Mouse (Mus musculus) ES-Bruce4 (cell line): ENCODE results near the gene Skor1. TPM values are rescaled to one million over a fixed set of nuclear protein-coding genes. Genes with fewer than 3 reads are reported as not detected.

Experiments used
- H3K27ac ChIP-seq: 2 replicates; pipeline ENCODE4 v1.5.1; 2012; ENCODE audit warnings: low read length, inconsistent platforms; ENCODE audit not compliant: insufficient read depth
- H3K27me3 ChIP-seq: 2 replicates; pipeline ENCODE4 v1.6.1; 2012; ENCODE audit warnings: mild to moderate bottlenecking, low read length, inconsistent platforms; ENCODE audit not compliant: control insufficient read depth, poor library complexity, insufficient read depth, severe bottlenecking
- H3K36me3 ChIP-seq: 2 replicates; pipeline ENCODE4 v1.6.1; 2012; ENCODE audit warnings: inconsistent platforms, mild to moderate bottlenecking, low read length, moderate library complexity; ENCODE audit not compliant: control insufficient read depth, poor library complexity, insufficient read depth, severe bottlenecking
- H3K4me1 ChIP-seq: one replicate; pipeline ENCODE4 v1.8.1; 2011; ENCODE audit warnings: low read length; ENCODE audit not compliant: control insufficient read depth, insufficient read depth
- H3K4me3 ChIP-seq: 2 replicates; pipeline ENCODE4 v1.5.1; 2011; ENCODE audit warnings: low read depth, mild to moderate bottlenecking, low read length
- H3K9ac ChIP-seq: 2 replicates; pipeline ENCODE4 v1.6.1; 2012; ENCODE audit warnings: low read depth, mild to moderate bottlenecking, inconsistent platforms; ENCODE audit not compliant: poor library complexity, severe bottlenecking
- H3K9me3 ChIP-seq: replicated peaks from 2 replicates; pipeline ENCODE4 v1.6.1; 2012; ENCODE audit warnings: mild to moderate bottlenecking, low read length, inconsistent platforms; ENCODE audit not compliant: control insufficient read depth, poor library complexity, insufficient read depth, severe bottlenecking
- CTCF ChIP-seq: IDR thresholded peaks from one replicate; pipeline ENCODE4 v1.8.1; 2011; ENCODE audit warnings: low read depth, low read length
- EP300 ChIP-seq: IDR thresholded peaks from 2 replicates; pipeline ENCODE4 v1.6.1; 2011; ENCODE audit warnings: low read depth, low read length; ENCODE audit not compliant: insufficient read depth
- POLR2A ChIP-seq: IDR thresholded peaks from one replicate; pipeline ENCODE4 v1.8.1; 2011; ENCODE audit warnings: low read length; ENCODE audit not compliant: insufficient read depth
- polyA plus RNA-seq: library from polyadenylated mRNA; stranded (reverse); fragments of >200 nt; gene quantifications from 2 replicates; pipeline ENCODE4 v1.2.4, GENCODE M21; 2011; ENCODE audit warnings: low read depth; ENCODE audit not compliant: missing spikeins, insufficient read depth, insufficient read length

The Skor1 gene
- polyA plus RNA-seq, 1 experiment: not detected

DNA sequence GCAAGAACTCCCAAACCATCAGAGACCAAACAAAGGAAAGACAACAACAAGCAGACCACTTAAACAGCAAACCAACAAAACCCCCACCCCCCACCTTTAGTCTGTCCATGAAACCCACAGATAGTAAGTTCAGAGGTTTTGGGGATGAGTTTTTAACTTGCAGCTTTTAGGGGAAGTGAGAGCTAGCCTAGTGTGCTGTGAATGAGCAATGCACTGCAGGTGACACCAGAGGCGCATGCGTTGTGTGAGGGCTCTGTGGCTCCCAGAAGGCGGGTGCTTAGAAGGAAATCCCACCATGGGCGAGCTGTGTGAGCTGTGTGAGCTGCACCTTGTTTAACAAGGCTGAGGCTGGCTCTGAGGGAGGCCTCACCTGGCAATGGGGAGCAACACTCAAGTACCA is 44.0 kb upstream of the Skor1 start:
- Histone ChIP-seq H3K4me1 (no peaks in the 10 kb centered on the region), H3K4me3 (no peak overlapping the region), H3K9me3 (no peaks in the 10 kb centered on the region), H3K27me3 (no peaks in the 10 kb centered on the region), H3K36me3 (no peaks in the 10 kb centered on the region), H3K27ac (no peak overlapping the region), H3K9ac (no peak overlapping the region)
- TF ChIP-seq POLR2A (no peak), EP300 (no peak), CTCF (no peak)

DNA sequence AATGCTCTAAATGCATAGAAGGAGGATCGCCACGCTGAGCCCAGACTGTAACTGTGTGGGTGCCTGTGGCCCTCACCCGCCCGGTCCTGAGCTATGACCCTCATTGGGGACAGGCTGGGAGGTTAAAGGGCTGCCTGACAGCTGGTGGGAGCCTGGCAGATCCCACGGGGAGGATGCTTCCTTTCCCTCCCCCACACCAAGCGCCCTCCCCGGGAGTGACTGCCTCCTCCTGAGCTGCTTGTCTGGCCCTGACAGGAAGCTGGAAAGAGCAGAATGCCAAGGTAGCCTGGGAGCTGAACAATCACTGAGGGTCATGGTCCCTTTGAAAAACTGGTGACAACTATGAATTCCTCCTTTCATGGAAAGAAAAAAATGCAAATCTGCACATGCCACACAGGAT is 38.5 kb upstream of the Skor1 start:
- Histone ChIP-seq H3K27ac (no peak overlapping the region), H3K4me1 (no peaks in the 10 kb centered on the region), H3K9ac (no peak overlapping the region), H3K27me3 (no peaks in the 10 kb centered on the region), H3K36me3 (no peaks in the 10 kb centered on the region), H3K9me3 (no peaks in the 10 kb centered on the region), H3K4me3 (no peak overlapping the region)
- TF ChIP-seq EP300: no peak
- TF ChIP-seq CTCF: no peak

DNA sequence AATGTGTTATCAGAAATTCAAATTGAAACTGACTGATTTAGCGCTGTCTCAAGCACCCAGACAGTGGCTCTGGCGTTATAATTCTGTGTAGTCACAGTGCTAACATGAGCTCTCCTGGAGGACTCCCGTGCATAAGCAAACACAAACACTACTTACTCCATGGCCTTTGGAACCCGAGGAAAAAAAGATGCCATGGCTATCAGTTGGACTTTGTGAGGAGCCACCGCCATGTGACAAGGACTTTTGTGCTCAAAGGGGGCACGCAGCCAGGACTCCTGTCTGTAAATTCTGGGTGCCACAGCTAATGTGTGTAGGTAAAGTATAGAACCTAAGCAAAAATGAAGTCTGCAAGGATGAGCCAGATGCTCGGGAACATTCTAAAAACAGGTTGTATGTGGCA is 36.5 kb upstream of the Skor1 start:
- no peak overlapping the region for H3K9ac ChIP-seq
- no peak overlapping the region for H3K27ac ChIP-seq
- no peaks in the 10 kb centered on the region for H3K4me1 ChIP-seq
- H3K27me3 ChIP-seq: no peaks in the 10 kb centered on the region
- H3K36me3 ChIP-seq: no peaks in the 10 kb centered on the region
- no peaks in the 10 kb centered on the region for H3K9me3 ChIP-seq
- H3K4me3 ChIP-seq: no peak overlapping the region
- TF ChIP-seq EP300: no peak
- TF ChIP-seq POLR2A: no peak
- no peak for TF ChIP-seq CTCF

DNA sequence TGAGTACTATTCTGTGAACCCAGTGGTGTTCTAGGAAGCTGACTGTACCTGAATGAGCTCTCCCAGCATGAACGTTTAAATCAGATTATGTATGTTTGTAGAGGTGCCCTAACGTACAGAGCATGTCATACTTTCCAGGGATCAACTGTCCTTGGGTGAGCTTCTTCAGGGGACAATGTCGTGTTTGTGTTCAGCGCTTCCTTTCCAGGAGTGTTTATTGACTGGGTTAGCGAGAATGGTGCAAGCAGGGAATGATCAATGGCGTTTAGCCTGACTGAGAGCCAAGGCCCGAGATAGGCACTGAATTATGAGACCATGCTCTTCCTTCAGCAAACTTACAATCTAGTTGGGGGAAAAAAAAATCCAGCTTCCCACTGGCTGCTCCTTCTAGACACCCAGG is 35.1 kb upstream of the Skor1 start:
- Histone ChIP-seq H3K9me3 (no peaks in the 10 kb centered on the region), H3K27ac (no peak overlapping the region), H3K9ac (no peak overlapping the region), H3K4me1 (no peaks in the 10 kb centered on the region), H3K36me3 (no peaks in the 10 kb centered on the region), H3K27me3 (no peaks in the 10 kb centered on the region), H3K4me3 (no peak overlapping the region)
- TF ChIP-seq POLR2A (no peak), CTCF (no peak), EP300 (no peak)

DNA sequence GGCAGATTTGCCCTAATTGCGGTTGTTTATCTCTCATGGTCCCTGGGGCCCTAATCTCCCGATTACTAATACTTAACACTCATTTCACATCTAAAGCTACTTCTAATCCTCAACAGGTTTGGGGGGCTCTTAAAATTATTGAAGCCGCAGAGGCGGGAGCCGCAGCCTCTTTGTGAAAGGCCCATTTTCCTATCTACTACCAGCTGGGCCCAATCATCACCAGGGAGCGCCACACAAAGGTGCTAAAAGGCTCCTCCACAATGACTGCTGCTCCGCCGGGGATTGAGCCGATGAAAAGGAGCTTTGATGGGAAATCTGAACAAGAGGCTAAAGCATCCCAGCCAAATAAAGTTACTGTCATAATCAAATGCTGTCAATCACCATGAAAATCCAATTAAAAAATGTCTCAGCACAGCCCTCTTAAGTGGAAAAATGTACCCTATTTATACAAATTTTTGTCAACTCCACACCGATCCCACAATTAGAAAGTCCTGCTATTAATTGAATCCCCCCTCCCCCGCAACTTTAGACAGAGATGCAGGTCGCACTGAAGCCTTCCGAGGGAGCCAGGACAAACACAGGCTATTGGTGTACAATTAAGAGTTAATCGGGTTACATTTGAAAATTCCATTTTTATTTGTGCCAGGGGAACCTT is 33.7 kb upstream of the Skor1 start:
- Histone ChIP-seq H3K36me3 (no peaks in the 10 kb centered on the region), H3K9me3 (no peaks in the 10 kb centered on the region), H3K27me3 (no peaks in the 10 kb centered on the region), H3K27ac (no peak overlapping the region), H3K4me1 (no peaks in the 10 kb centered on the region), H3K4me3 (no peak overlapping the region), H3K9ac (no peak overlapping the region)
- TF ChIP-seq POLR2A: no peak
- no peak for TF ChIP-seq CTCF
- no peak for TF ChIP-seq EP300

DNA sequence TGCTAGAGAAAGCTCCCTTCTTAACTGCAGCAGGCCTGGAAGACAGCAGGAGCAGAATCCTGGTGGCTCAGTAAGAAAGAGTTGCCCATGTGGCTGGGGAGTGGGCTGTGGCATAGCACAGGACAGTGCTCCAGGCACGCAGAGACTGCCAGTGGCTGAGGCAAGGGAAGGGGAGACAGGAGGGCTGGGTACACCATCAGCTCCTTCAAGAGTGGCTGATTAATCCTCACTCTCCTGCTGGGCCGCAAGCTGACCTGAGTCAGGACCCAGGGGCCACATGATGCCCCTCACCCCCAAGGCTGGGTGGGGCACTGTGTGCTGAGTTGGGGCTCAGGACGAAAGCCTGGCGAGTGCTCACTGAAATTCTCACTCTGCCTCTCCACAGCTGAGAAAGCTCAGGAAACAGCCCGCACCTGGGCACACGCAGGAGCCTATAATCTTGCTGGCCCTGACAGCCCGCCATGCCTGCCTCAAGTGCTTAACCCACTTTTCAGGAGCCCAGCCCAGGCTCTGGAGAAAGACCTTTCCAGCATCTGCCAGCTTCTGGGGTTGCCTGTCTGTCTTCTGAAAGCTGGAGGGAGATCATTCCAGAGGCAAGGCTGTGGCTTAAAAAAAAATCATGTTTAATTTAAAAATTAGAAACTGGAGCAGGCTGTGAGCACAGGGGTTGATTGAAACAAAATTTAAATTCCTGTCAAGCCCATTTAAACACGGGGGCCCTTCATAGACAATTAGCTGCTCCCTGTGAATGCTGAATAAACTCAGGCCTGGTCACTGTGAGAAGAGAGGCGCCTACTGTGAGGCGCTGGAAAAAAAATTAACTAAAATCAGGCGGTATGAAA is 32.8 kb upstream of the Skor1 start:
- no peak overlapping the region for H3K27ac ChIP-seq
- TF ChIP-seq POLR2A (no peak), CTCF (no peak), EP300 (no peak)
- no peaks in the 10 kb centered on the region for H3K36me3 ChIP-seq
- H3K4me1 ChIP-seq: no peaks in the 10 kb centered on the region
- H3K9me3 ChIP-seq: no peaks in the 10 kb centered on the region
- no peak overlapping the region for H3K9ac ChIP-seq
- H3K4me3 ChIP-seq: no peak overlapping the region
- H3K27me3 ChIP-seq: no peaks in the 10 kb centered on the region
